Mouse (Mus musculus) thymus, adult 2 months (tissue): ENCODE measurements around the gene Ccser2.

Experiments used
- CTCF ChIP-seq: fragments of 200-500 bp; IDR thresholded peaks from 2 replicates; pipeline ENCODE4 v1.5.1; 2012; ENCODE audit warnings: mild to moderate bottlenecking, control low read depth, low read length, moderate library complexity, borderline replicate concordance; ENCODE audit not compliant: control insufficient read depth, poor library complexity, insufficient read depth; ENCODE audit errors: extremely low read depth
- POLR2A ChIP-seq: fragments of 200-500 bp; IDR thresholded peaks from 2 replicates; pipeline ENCODE4 v1.6.1; 2012; ENCODE audit warnings: mild to moderate bottlenecking, low read length, control low read depth, moderate library complexity; ENCODE audit not compliant: control insufficient read depth, poor library complexity, insufficient read depth; ENCODE audit errors: extremely low read depth

DNA sequence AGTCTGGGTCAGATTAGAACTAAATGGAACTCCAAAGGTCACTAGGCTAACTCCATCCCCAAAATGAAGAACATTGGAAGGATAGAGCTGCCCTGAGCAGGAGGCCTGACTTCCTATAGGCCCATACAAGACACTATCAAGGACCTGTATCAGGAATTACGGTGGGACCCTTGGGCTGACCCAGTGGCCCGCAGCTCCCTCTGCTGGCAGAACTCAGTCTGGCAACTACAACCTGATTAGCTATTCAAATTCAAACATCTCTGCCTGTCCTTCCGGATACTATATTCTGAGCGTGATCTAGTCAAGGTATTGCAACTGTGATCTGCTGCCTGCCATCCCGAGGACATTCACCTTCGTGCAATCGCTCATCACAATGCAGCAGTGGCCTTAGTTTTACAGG, 106.2 kb downstream of the Ccser2 start:
- TF ChIP-seq POLR2A (no peak), CTCF (peak; percentile 81; the same call in 1 of the 2 replicates)
